Mouse (Mus musculus): ENCODE measurements at regions not wholly inside any gene's neighbourhood (a gene's known extent, or its start where the extent isn't known, plus 50 kb on each side); places are given as distances from the start of the nearest gene placed in this dataset.

GRCm38 (mm10) chr3:143947938-143948267 is 257.1 kb downstream of the Lmo4 start:
- no peak for TF ChIP-seq CTCF (IDR thresholded peaks at IDR 0.05 in 2 of 3, conservative IDR thresholded peaks at IDR 0.05 in 1 of 3; ENCODE audit: control insufficient read depth in 1 of 3, insufficient read depth in 1 of 3, low read depth in 2 of 3, low read length in 3 of 3, poor library complexity in 1 of 3, severe bottlenecking in 1 of 3)
- no peak for TF ChIP-seq ZMIZ1 (IDR thresholded peaks at IDR 0.05; ENCODE audit: low read depth, low read length)
- no peak for TF ChIP-seq MAFK (IDR thresholded peaks at IDR 0.05; ENCODE audit: borderline replicate concordance, low read depth, low read length)
- no peak for TF ChIP-seq ZKSCAN1 (IDR thresholded peaks at IDR 0.05; ENCODE audit: low read depth, low read length)
- TF ChIP-seq RCOR1 (IDR thresholded peaks at IDR 0.05; ENCODE audit: low read depth, low read length): no peak
- TF ChIP-seq POLR2A (IDR thresholded peaks at IDR 0.05; ENCODE audit: control insufficient read depth in 1 of 2, insufficient read depth in 1 of 2, low read depth in 1 of 2, low read length in 2 of 2, poor library complexity in 1 of 2): no peak
- TF ChIP-seq MAX (IDR thresholded peaks at IDR 0.05; ENCODE audit: low read length): no peak
- TF ChIP-seq BHLHE40 (IDR thresholded peaks at IDR 0.05; ENCODE audit: borderline replicate concordance, low read depth, low read length): no peak
- no peak for TF ChIP-seq TCF12 (IDR thresholded peaks at IDR 0.05; ENCODE audit: low read depth, low read length)
- no peak for TF ChIP-seq CHD2 (IDR thresholded peaks at IDR 0.05; ENCODE audit: low read length)
- no peak for TF ChIP-seq SMC3 (IDR thresholded peaks at IDR 0.05; ENCODE audit: low read depth, low read length)
- TF ChIP-seq TAL1 (IDR thresholded peaks at IDR 0.05; ENCODE audit: low read length): no peak
